8 mouse cellular contexts compared by ENCODE assay signal in the genomic region with DNA sequence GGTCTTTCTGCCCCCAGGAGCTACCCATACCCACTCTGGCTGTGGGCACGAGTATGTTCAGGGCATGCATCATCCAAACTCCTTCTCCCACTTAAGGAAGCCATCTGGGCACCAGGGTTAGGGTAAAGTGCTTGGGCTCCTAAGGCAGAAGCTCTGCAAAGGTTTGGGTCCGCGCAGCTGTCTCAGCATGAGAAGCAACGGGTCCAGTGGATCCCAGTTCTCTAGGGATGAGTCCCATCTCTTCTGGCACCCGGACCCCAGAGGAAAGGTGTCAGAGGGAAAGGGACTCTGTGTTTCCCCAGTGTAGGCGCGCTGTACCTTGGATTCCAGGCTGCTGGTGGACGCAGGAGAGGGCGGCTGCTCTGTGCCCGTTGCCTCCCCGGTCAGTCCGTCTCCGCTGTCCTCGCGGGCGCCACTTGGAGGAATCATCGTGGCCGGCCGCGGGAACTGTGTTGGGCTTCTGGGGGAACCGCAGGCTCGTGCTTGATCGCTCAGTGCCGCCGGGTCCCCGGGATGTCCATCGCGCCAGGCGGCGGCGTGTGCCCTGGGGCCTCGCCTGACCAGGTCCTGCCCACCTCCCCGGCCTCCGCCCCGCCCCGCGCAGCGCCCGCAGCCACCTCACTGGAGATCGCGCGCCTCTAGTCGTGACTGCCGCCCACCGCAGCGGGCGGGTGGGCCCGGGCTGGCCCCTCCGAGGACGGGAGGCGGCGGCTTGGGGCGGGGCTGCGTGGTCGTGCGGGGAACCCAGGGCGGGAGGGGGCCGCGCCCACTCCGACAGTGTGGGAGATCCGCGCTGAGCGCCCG. TPM values are rescaled to one million over a fixed set of nuclear protein-coding genes. Genes with fewer than 3 reads are reported as not detected.
DNase-seq lines count a peak whose midpoint lies in the region; ATAC-seq and TF ChIP-seq lines count a peak whose summit lies in the region.

A gene (minus strand): TSS at position 669 of the 804 bp plus-strand sequence.

- intact Hi-C loops in heart, postnatal 36 days (cut with DNase I) = no loop called here

- peak; percentile 56 for ATAC-seq in embryonic facial prominence, embryonic 11.5 days (replicated peaks; ENCODE audit: insufficient number of reproducible peaks, low FRiP score, low TSS enrichment, low read depth)
- ATAC-seq in hindbrain, embryonic 14.5 days (ENCODE audit: low FRiP score) = peak; percentile 40; the same call in 1 of the 2 replicates
- peak; percentile 83 for ATAC-seq in midbrain, embryonic 13.5 days
- ATAC-seq in inflammation-experienced regulatory T-cells, adult 6 months = no peak

- WGBS in heart, embryonic 10.5 days = 2% methylated on average over 58 of the region's 64 CpGs
- WGBS in embryonic facial prominence, embryonic 11.5 days = 4% methylated on average over 46 of the region's 64 CpGs
- 4% methylated on average over 60 of the region's 64 CpGs for WGBS in hindbrain, embryonic 14.5 days
- 3% methylated on average over 56 of the region's 64 CpGs for WGBS in midbrain, embryonic 13.5 days

- H3K27me3 ChIP-seq in heart, embryonic 10.5 days (ENCODE audit: insufficient read depth, poor library complexity, severe bottlenecking) = peaks cover 42% of the 10 kb centered on the region
- H3K27me3 ChIP-seq in embryonic facial prominence, embryonic 11.5 days (ENCODE audit: control insufficient read depth, insufficient read depth, low read length) = peaks cover 10% of the 10 kb centered on the region
- peaks cover 13% of the 10 kb centered on the region for H3K27me3 ChIP-seq in hindbrain, embryonic 14.5 days (ENCODE audit: control insufficient read depth, insufficient read depth, low read length)
- peaks cover 40% of the 10 kb centered on the region for H3K27me3 ChIP-seq in midbrain, embryonic 13.5 days

- no peak for DNase-seq in heart, embryonic 10.5 days (ENCODE audit: low spot score)
- no peak for DNase-seq in heart, postnatal 36 days
- no peak for DNase-seq in ES-E14 (ENCODE audit: low read depth, low spot score)
- peak; percentile 34 for DNase-seq in embryonic facial prominence, embryonic 11.5 days (ENCODE audit: low spot score)
- DNase-seq in hindbrain, embryonic 14.5 days (ENCODE audit: low spot score) = no peak
- no peak for DNase-seq in cerebellum, adult 8-10 months

- H3K4me2 ChIP-seq in embryonic facial prominence, embryonic 11.5 days (ENCODE audit: low read depth, low read length) = peak within 1 kb of the TSS; percentile 91
- peak within 1 kb of the TSS; percentile 95 for H3K4me2 ChIP-seq in hindbrain, embryonic 14.5 days (replicated peaks)
- H3K4me2 ChIP-seq in midbrain, embryonic 13.5 days (replicated peaks) = peak within 1 kb of the TSS; percentile 92

- no peaks in the 10 kb centered on the region for H3K9me3 ChIP-seq in heart, embryonic 10.5 days
- H3K9me3 ChIP-seq in ES-E14 (ENCODE audit: control insufficient read depth, insufficient read depth, low read depth, low read length) = no peaks in the 10 kb centered on the region
- H3K9me3 ChIP-seq in embryonic facial prominence, embryonic 11.5 days (replicated peaks; ENCODE audit: control insufficient read depth, low read length) = no peaks in the 10 kb centered on the region
- H3K9me3 ChIP-seq in hindbrain, embryonic 14.5 days (ENCODE audit: control insufficient read depth, low read length) = no peaks in the 10 kb centered on the region
- H3K9me3 ChIP-seq in midbrain, embryonic 13.5 days = no peaks in the 10 kb centered on the region

- H3K4me1 ChIP-seq in heart, embryonic 10.5 days = peaks cover 9% of the 10 kb centered on the region
- H3K4me1 ChIP-seq in ES-E14 (ENCODE audit: control insufficient read depth in 2 of 2, insufficient read depth in 2 of 2, low read length in 2 of 2, poor library complexity in 1 of 2) = no peaks in the 10 kb centered on the region; a peak in 1 of 4 replicates
- no peaks in the 10 kb centered on the region for H3K4me1 ChIP-seq in embryonic facial prominence, embryonic 11.5 days (ENCODE audit: control insufficient read depth, insufficient read depth, low read length)
- peaks cover 8% of the 10 kb centered on the region; the same call in 1 of the 2 replicates for H3K4me1 ChIP-seq in hindbrain, embryonic 14.5 days (replicated peaks; ENCODE audit: control insufficient read depth, insufficient read depth, low read length)
- H3K4me1 ChIP-seq in midbrain, embryonic 13.5 days (replicated peaks) = peaks cover 11% of the 10 kb centered on the region

- peak within 1 kb of the TSS; percentile 74 for H3K27ac ChIP-seq in heart, embryonic 10.5 days
- no peak within 1 kb of the TSS; the same call in 1 of the 2 replicates for H3K27ac ChIP-seq in ES-E14 (ENCODE audit: insufficient read depth, low read depth, low read length, poor library complexity, severe bottlenecking)
- H3K27ac ChIP-seq in embryonic facial prominence, embryonic 11.5 days (replicated peaks; ENCODE audit: low read depth, low read length) = no peak within 1 kb of the TSS
- H3K27ac ChIP-seq in hindbrain, embryonic 14.5 days = no peak within 1 kb of the TSS
- no peak within 1 kb of the TSS for H3K27ac ChIP-seq in midbrain, embryonic 13.5 days

- H3K4me3 ChIP-seq in heart, embryonic 10.5 days = peak within 1 kb of the TSS; percentile 72
- H3K4me3 ChIP-seq in ES-E14 (ENCODE audit: insufficient read depth in 1 of 2, low read depth in 1 of 2, low read length in 2 of 2, poor library complexity in 1 of 2, severe bottlenecking in 1 of 2) = peak within 1 kb of the TSS; percentile 56 to 80
- H3K4me3 ChIP-seq in embryonic facial prominence, embryonic 11.5 days (ENCODE audit: low read depth, low read length) = peak within 1 kb of the TSS; percentile 46
- H3K4me3 ChIP-seq in hindbrain, embryonic 14.5 days (replicated peaks; ENCODE audit: low read length) = peak within 1 kb of the TSS; percentile 54
- H3K4me3 ChIP-seq in midbrain, embryonic 13.5 days (replicated peaks) = peak within 1 kb of the TSS; percentile 59

- H3K36me3 ChIP-seq in heart, embryonic 10.5 days = no peaks in the 10 kb centered on the region
- no peaks in the 10 kb centered on the region for H3K36me3 ChIP-seq in ES-E14 (ENCODE audit: control insufficient read depth, insufficient read depth, low read length, poor library complexity, severe bottlenecking)
- no peaks in the 10 kb centered on the region for H3K36me3 ChIP-seq in embryonic facial prominence, embryonic 11.5 days (replicated peaks; ENCODE audit: control insufficient read depth, insufficient read depth, low read depth, low read length)
- no peaks in the 10 kb centered on the region for H3K36me3 ChIP-seq in hindbrain, embryonic 14.5 days (replicated peaks; ENCODE audit: control insufficient read depth, insufficient read depth)
- no peaks in the 10 kb centered on the region for H3K36me3 ChIP-seq in midbrain, embryonic 13.5 days

- in situ Hi-C loops in ES-E14 (cut with MboI; ENCODE audit: low sequenced_read_pairs in 2 of 2, unreplicated experiment in 2 of 2) = no loop called here

- peak within 1 kb of the TSS; percentile 47 for H3K9ac ChIP-seq in ES-E14 (ENCODE audit: insufficient read depth, low read depth, low read length, poor library complexity, severe bottlenecking)
- peak within 1 kb of the TSS; percentile 35 for H3K9ac ChIP-seq in embryonic facial prominence, embryonic 11.5 days (replicated peaks; ENCODE audit: low read length)
- H3K9ac ChIP-seq in hindbrain, embryonic 14.5 days = peak within 1 kb of the TSS; percentile 55
- H3K9ac ChIP-seq in midbrain, embryonic 13.5 days (replicated peaks) = peak within 1 kb of the TSS; percentile 69

TF ChIP-seq in ES-E14, 5 proteins besides CTCF, POLR2A, EP300 and RAD21:
- no peak for TF ChIP-seq HCFC1 (IDR thresholded peaks at IDR 0.05; ENCODE audit: borderline replicate concordance, insufficient read depth, low read length)
- no peak for TF ChIP-seq ZC3H11A (IDR thresholded peaks at IDR 0.05; ENCODE audit: borderline replicate concordance, low read depth, low read length)
- no peak for TF ChIP-seq ZNF384 (IDR thresholded peaks at IDR 0.05; ENCODE audit: low read depth, low read length)
- no peak for TF ChIP-seq MAFK (IDR thresholded peaks at IDR 0.05; ENCODE audit: insufficient read depth, low read depth, low read length)
- no peak for TF ChIP-seq CHD2 (IDR thresholded peaks at IDR 0.05; ENCODE audit: low read depth, low read length)

RNA-seq across cellular contexts. Expression of the gene that starts here (rescaled TPM):
- polyA plus RNA-seq in heart, embryonic 10.5 days (2016; fragmentation: Nextera tagmentation; extraction: Ambion mirVana) = 0.49 and 1.1 TPM in 2 replicates
- total RNA-seq in heart, postnatal 36 days (2021) = under 1 TPM; 0.28 to 0.35 TPM
- total RNA-seq in ES-E14 (2012; rRNA removed) = 0.45 TPM in 1 of 2 replicates, not detected in the other
- polyA plus RNA-seq in embryonic facial prominence, embryonic 11.5 days (2014; fragmentation: Nextera tagmentation; extraction: Ambion mirVana) = 0.35 and 0.57 TPM in 2 replicates
- polyA plus RNA-seq in hindbrain, embryonic 14.5 days (2014; fragmentation: Nextera tagmentation; extraction: Ambion mirVana) = 5.8 and 10.8 TPM in 2 replicates
- polyA plus RNA-seq in midbrain, embryonic 13.5 days (2015; fragmentation: Nextera tagmentation; extraction: Ambion mirVana) = 1.7 and 2.6 TPM in 2 replicates
- polyA plus RNA-seq in inflammation-experienced regulatory T-cells, adult 6 months (2017; shearing (Covaris generic)) = not detected

Comparison
In these comparisons a context has a peak if more than half of its experiments do, and no peak if none do; other contexts are left out.
1. Peak in DNase-seq, ATAC-seq, H3K4me3 ChIP-seq, H3K9ac ChIP-seq and H3K4me2 ChIP-seq in embryonic facial prominence, embryonic 11.5 days; RNA of the gene not detected or under 1 TPM.